Comparison of ENCODE assay signal across 26 mouse cellular contexts in the genomic region with DNA sequence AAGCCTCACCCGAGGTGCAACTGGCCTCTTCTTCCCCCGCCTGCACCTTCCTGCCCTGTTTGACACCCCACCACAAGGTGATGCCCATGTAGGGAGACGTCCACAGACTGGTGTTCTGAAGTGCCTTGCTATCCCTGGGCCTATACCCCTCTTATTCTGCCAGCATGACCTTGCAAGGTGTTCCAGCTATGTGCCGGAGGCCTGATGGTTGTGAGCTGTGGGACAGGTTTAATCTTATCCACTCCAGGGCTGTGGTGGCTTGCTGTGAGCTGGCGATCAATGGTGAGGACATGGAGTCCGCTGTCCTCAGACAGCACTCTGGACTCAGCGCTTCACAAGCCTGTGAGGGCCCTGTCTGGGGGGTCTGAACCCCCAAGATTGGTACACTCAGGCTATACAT. TPM values are rescaled to one million over a fixed set of nuclear protein-coding genes. Genes with fewer than 3 reads are reported as not detected.
DNase-seq lines count a peak whose midpoint lies in the region; ATAC-seq and TF ChIP-seq lines count a peak whose summit lies in the region.
"Had no signal": no experiment of that assay in that cellular context is flagged by ENCODE, and none has a peak within 500 bp of the region (broad histone marks: within the 10 kb centered on the region; RNA-seq: fewer than 3 reads in every experiment).

No protein-coding gene starts in this region.

- H3K27me3 ChIP-seq in testis, adult 2 months (ENCODE audit: control insufficient read depth, insufficient read depth, low read length): no peaks in the 10 kb centered on the region
- no peaks in the 10 kb centered on the region for H3K27me3 ChIP-seq in limb, embryonic 12.5 days
- no peaks in the 10 kb centered on the region for H3K27me3 ChIP-seq in myocyte (ENCODE audit: control insufficient read depth, insufficient read depth, insufficient read length)
- H3K27me3 ChIP-seq in intestine, postnatal 0 days (replicated peaks; ENCODE audit: control insufficient read depth, insufficient read depth, low read length): no peaks in the 10 kb centered on the region
- H3K27me3 ChIP-seq: hindbrain, embryonic 12.5 days; hindbrain, embryonic 15.5 days had no signal

- peaks cover 2% of the 10 kb centered on the region for H3K36me3 ChIP-seq in testis, adult 2 months (ENCODE audit: control insufficient read depth, insufficient read depth, low read length)
- peaks cover 12% of the 10 kb centered on the region; the same call in 1 of the 2 replicates for H3K36me3 ChIP-seq in limb, embryonic 12.5 days
- H3K36me3 ChIP-seq in myocyte (ENCODE audit: control insufficient read depth, insufficient read depth): no peaks in the 10 kb centered on the region
- peaks cover 36% of the 10 kb centered on the region for H3K36me3 ChIP-seq in intestine, postnatal 0 days (ENCODE audit: control insufficient read depth, insufficient read depth)
- H3K36me3 ChIP-seq: hindbrain, embryonic 15.5 days had no signal

- ATAC-seq in limb, embryonic 12.5 days (ENCODE audit: insufficient number of reproducible peaks, insufficient read depth, low FRiP score, low TSS enrichment, low read depth): no peak
- ATAC-seq in intestine, postnatal 0 days: no peak
- ATAC-seq: CD4-positive, CD25-positive, alpha-beta regulatory T cell, adult 4 months; forebrain, embryonic 14.5 days had no signal

- H3K27ac ChIP-seq in testis, adult 2 months (ENCODE audit: control insufficient read depth, insufficient read depth, low read depth, low read length): no peak overlapping the region
- peak overlapping the region; percentile 85 for H3K27ac ChIP-seq in limb, embryonic 12.5 days
- no peak overlapping the region for H3K27ac ChIP-seq in intestine, postnatal 0 days (ENCODE audit: low read depth, low read length)
- H3K27ac ChIP-seq: heart, embryonic 15.5 days; hindbrain, embryonic 12.5 days; hindbrain, embryonic 15.5 days had no signal

- H3K79me2 ChIP-seq in myocyte (ENCODE audit: control insufficient read depth, insufficient read depth): no peaks in the 10 kb centered on the region

- H3K9me3 ChIP-seq in limb, embryonic 12.5 days: no peaks in the 10 kb centered on the region
- H3K9me3 ChIP-seq in intestine, postnatal 0 days (ENCODE audit: control insufficient read depth): no peaks in the 10 kb centered on the region
- H3K9me3 ChIP-seq: heart, embryonic 12.5 days; heart, embryonic 15.5 days; hindbrain, embryonic 12.5 days; hindbrain, embryonic 15.5 days had no signal

- DNase-seq in heart, adult 11 months: peak; percentile 95
- no peak for DNase-seq in heart, postnatal 25 days (ENCODE audit: low spot score)
- no peak for DNase-seq in testis, postnatal 10 days (ENCODE audit: low spot score)
- no peak for DNase-seq in right cerebral cortex, postnatal 14 days
- DNase-seq: adrenal gland, adult 2 months; adrenal gland, postnatal 25 days; cerebellum, adult 11-12 months; cerebellum, adult 8-10 months; cerebellum, postnatal 10 days; cerebellum, postnatal 36 days; embryo, embryonic 11 days; gastrocnemius, postnatal 10 days; gastrocnemius, postnatal 36 days; heart, adult 18-20 months; heart, postnatal 10 days; heart, postnatal 4 days had no signal

- H3K4me1 ChIP-seq in testis, adult 2 months (ENCODE audit: control insufficient read depth, insufficient read depth, low read length): no peaks in the 10 kb centered on the region
- H3K4me1 ChIP-seq in limb, embryonic 12.5 days (replicated peaks): peaks cover 39% of the 10 kb centered on the region
- H3K4me1 ChIP-seq in intestine, postnatal 0 days (replicated peaks; ENCODE audit: control insufficient read depth, insufficient read depth, low read length): 0 out of 2 replicates have a peak, but pooled peaks cover 2% of the 10 kb centered on the region

- H3K4me2 ChIP-seq in limb, embryonic 12.5 days: no peak overlapping the region
- peak overlapping the region; percentile 62 for H3K4me2 ChIP-seq in myocyte (ENCODE audit: low read depth)
- no peak overlapping the region for H3K4me2 ChIP-seq in intestine, postnatal 0 days (replicated peaks; ENCODE audit: low read depth)
- H3K4me2 ChIP-seq: heart, embryonic 12.5 days; heart, embryonic 15.5 days; hindbrain, embryonic 12.5 days; hindbrain, embryonic 15.5 days had no signal

- H3ac ChIP-seq in myocyte (ENCODE audit: control insufficient read depth, insufficient read length): no peak overlapping the region

- peak overlapping the region; percentile 82 for H3K4me3 ChIP-seq in testis, adult 2 months (ENCODE audit: control insufficient read depth, low read depth, low read length)
- no peak overlapping the region for H3K4me3 ChIP-seq in limb, embryonic 12.5 days (replicated peaks)
- no peak overlapping the region for H3K4me3 ChIP-seq in myocyte
- no peak overlapping the region for H3K4me3 ChIP-seq in intestine, postnatal 0 days (ENCODE audit: low read depth, low read length)
- H3K4me3 ChIP-seq: heart, embryonic 12.5 days; heart, embryonic 15.5 days; hindbrain, embryonic 12.5 days; hindbrain, embryonic 15.5 days had no signal

- TF ChIP-seq POLR2A in testis, adult 2 months (IDR thresholded peaks at IDR 0.05; ENCODE audit: control insufficient read depth, low read depth, low read length): no peak
- no peak for TF ChIP-seq POLR2A in myocyte (IDR thresholded peaks at IDR 0.05; ENCODE audit: insufficient read length, low read depth)

- 87% methylated on average over 7 of the region's 7 CpGs for WGBS in limb, embryonic 12.5 days
- 93% methylated on average over 7 of the region's 7 CpGs for WGBS in intestine, postnatal 0 days

- intact Hi-C loops in heart, postnatal 25 days (cut with DNase I): no loop called here

- H3K9ac ChIP-seq in limb, embryonic 12.5 days (replicated peaks): no peak overlapping the region
- no peak overlapping the region for H3K9ac ChIP-seq in intestine, postnatal 0 days (ENCODE audit: low read depth, low read length)
- H3K9ac ChIP-seq: heart, embryonic 12.5 days; heart, embryonic 15.5 days; hindbrain, embryonic 12.5 days; hindbrain, embryonic 15.5 days had no signal

- TF ChIP-seq CTCF in testis, adult 2 months (IDR thresholded peaks at IDR 0.05; ENCODE audit: control insufficient read depth, insufficient read depth, insufficient replicate concordance, low read depth, low read length): no peak
- TF ChIP-seq CTCF in intestine, postnatal 0 days (IDR thresholded peaks at IDR 0.05; ENCODE audit: low read depth): no peak

TF ChIP-seq in myocyte, 11 proteins besides CTCF, POLR2A, EP300 and RAD21:
- TF ChIP-seq MYOG (IDR thresholded peaks at IDR 0.05; ENCODE audit: control insufficient read depth in 1 of 3, insufficient read depth in 1 of 3, insufficient read length in 2 of 3, low read depth in 2 of 3) (no peak), POLR2AphosphoS2 (IDR thresholded peaks at IDR 0.05; ENCODE audit: insufficient read length, low read depth) (no peak), TCF3 (IDR thresholded peaks at IDR 0.05; ENCODE audit: insufficient read length, low read depth) (no peak), E2F4 (IDR thresholded peaks at IDR 0.05; ENCODE audit: insufficient read depth) (no peak), TCF12 (IDR thresholded peaks at IDR 0.05; ENCODE audit: insufficient read depth, poor library complexity, severe bottlenecking) (no peak), REST (IDR thresholded peaks at IDR 0.05; ENCODE audit: insufficient read depth, insufficient read length) (no peak), MYOD1 (IDR thresholded peaks at IDR 0.05; ENCODE audit: control insufficient read depth in 1 of 3, insufficient read length in 2 of 3, low read depth in 2 of 3) (no peak), USF1 (IDR thresholded peaks at IDR 0.05; ENCODE audit: low read depth) (no peak), CEBPB (IDR thresholded peaks at IDR 0.05; ENCODE audit: insufficient read depth, poor library complexity, severe bottlenecking) (no peak), MAX (IDR thresholded peaks at IDR 0.05; ENCODE audit: low read depth) (no peak), SRF (IDR thresholded peaks at IDR 0.05; ENCODE audit: control insufficient read depth, insufficient read length, low read depth) (no peak)

RNA-seq across cellular contexts. Expression of a gene that starts 27.5 kb away (rescaled TPM):
- 10 to 100 TPM; 23.3 to 27.2 TPM for total RNA-seq in heart, postnatal 25 days (2021)
- polyA plus RNA-seq in testis, adult 2 months (2012; rRNA removed): 45.2 and 52.9 TPM in 2 replicates
- 11.4 and 14.5 TPM in 2 replicates for polyA plus RNA-seq in limb, embryonic 12.5 days (2016; fragmentation: Nextera tagmentation; extraction: Ambion mirVana)
- polyA plus RNA-seq in myocyte (2012; fragmentation: generic; extraction: Trizol): 20.8 TPM
- 19.7 and 21.4 TPM in 2 replicates for polyA plus RNA-seq in intestine, postnatal 0 days (2015; fragmentation: Nextera tagmentation; extraction: Ambion mirVana)

RNA-seq across cellular contexts. Expression of a gene that starts 35.5 kb away (rescaled TPM):
- 1 to 10 TPM; 1.8 to 2.6 TPM for total RNA-seq in heart, postnatal 25 days (2021)
- 4.7 and 4.8 TPM in 2 replicates for polyA plus RNA-seq in testis, adult 2 months (2012; rRNA removed)
- 9.5 and 10.0 TPM in 2 replicates for polyA plus RNA-seq in limb, embryonic 12.5 days (2016; fragmentation: Nextera tagmentation; extraction: Ambion mirVana)
- 5.1 TPM for polyA plus RNA-seq in myocyte (2012; fragmentation: generic; extraction: Trizol)
- 3.6 and 4.6 TPM in 2 replicates for polyA plus RNA-seq in intestine, postnatal 0 days (2015; fragmentation: Nextera tagmentation; extraction: Ambion mirVana)
